Mouse (Mus musculus) neural tube, embryonic 10.5 days (tissue): Measurements from ENCODE around the gene BC030867.

Source experiments
- DNase-seq: peaks from one replicate; pipeline ENCODE4 v3.0.0-alpha.2; 2017; ENCODE audit warnings: low spot score; ENCODE audit errors: extremely low spot score

The BC030867 gene

DNA sequence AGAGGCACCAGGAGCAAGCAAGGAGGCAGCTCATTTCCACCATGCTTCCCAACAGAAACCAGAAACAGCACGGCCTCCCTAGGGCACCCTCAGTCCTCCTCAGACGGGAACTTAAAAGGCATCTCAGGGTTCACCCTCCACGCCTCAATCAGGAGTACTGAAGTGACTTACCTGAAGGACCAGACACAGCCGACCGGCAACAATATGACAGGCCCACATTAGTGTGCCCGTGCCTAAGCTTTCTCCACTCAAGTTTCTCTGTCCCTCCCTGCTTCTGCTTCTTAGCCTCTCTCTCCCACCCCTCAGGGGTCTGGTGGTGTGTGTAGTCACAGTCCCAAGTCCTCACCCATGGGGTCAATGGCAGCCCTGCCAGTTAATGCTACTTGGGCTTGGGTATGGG, 63.9 kb downstream of the BC030867 start:
- DNase-seq = no peak

DNA sequence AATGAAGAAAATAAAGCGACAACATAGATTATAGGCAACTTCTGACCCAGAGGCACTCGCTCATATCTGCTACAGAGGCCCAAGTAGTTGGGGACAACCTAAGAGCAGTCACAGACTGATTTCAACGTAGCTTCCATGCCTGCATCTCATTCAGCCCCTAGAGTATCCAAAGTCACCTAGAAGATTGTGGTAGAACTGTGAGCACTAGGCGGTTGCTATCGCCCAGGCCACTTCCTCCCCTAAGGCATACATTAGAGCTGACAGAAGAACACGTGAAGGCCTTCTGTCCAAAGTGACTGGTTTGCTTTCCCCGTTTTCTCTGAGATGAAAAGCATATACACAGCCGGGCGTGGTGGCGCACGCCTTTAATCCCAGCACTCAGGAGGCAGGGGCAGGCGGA, 65.6 kb downstream of the BC030867 start:
- no peak for DNase-seq
